In genomic region chr11:6199410-6200086, GRCm38 (mm10) we compare ENCODE assay signal across 8 mouse cellular contexts. TPM values are rescaled to one million over a fixed set of nuclear protein-coding genes. Genes with fewer than 3 reads are reported as not detected.
DNase-seq lines count a peak whose midpoint lies in the region; ATAC-seq lines count a peak whose summit lies in the region.

TSS of gene A730071L15Rik (plus strand) at chr11:6200029.

- H3K4me1 ChIP-seq in forebrain, embryonic 13.5 days = peaks cover 28% of the 10 kb centered on the region
- peaks cover 13% of the 10 kb centered on the region for H3K4me1 ChIP-seq in limb, embryonic 15.5 days
- peaks cover 33% of the 10 kb centered on the region for H3K4me1 ChIP-seq in neural tube, embryonic 13.5 days (replicated peaks)

- H3K27me3 ChIP-seq in forebrain, embryonic 13.5 days = no peaks in the 10 kb centered on the region
- H3K27me3 ChIP-seq in limb, embryonic 15.5 days = no peaks in the 10 kb centered on the region
- no peaks in the 10 kb centered on the region for H3K27me3 ChIP-seq in neural tube, embryonic 13.5 days

- peak within 1 kb of the TSS; percentile 96 for H3K27ac ChIP-seq in forebrain, embryonic 13.5 days
- peak within 1 kb of the TSS; percentile 97 for H3K27ac ChIP-seq in limb, embryonic 15.5 days
- H3K27ac ChIP-seq in neural tube, embryonic 13.5 days (replicated peaks) = peak within 1 kb of the TSS; percentile 97

- peak; percentile 34 for ATAC-seq in forebrain, embryonic 13.5 days
- peak; percentile 54; the same call in 1 of the 2 replicates for ATAC-seq in limb, embryonic 15.5 days (ENCODE audit: insufficient number of reproducible peaks, low FRiP score, low TSS enrichment, low read depth)
- ATAC-seq in neural tube, embryonic 13.5 days (ENCODE audit: low read depth) = peak; percentile 74

- peak within 1 kb of the TSS; percentile 100 for H3K4me3 ChIP-seq in forebrain, embryonic 13.5 days
- peak within 1 kb of the TSS; percentile 96 for H3K4me3 ChIP-seq in limb, embryonic 15.5 days
- H3K4me3 ChIP-seq in neural tube, embryonic 13.5 days = peak within 1 kb of the TSS; percentile 85

- H3K9me3 ChIP-seq in forebrain, embryonic 13.5 days (replicated peaks) = no peaks in the 10 kb centered on the region
- no peaks in the 10 kb centered on the region for H3K9me3 ChIP-seq in limb, embryonic 15.5 days
- H3K9me3 ChIP-seq in neural tube, embryonic 13.5 days = no peaks in the 10 kb centered on the region

- H3K4me2 ChIP-seq in forebrain, embryonic 13.5 days = peak within 1 kb of the TSS; percentile 98
- peak within 1 kb of the TSS; percentile 76 for H3K4me2 ChIP-seq in limb, embryonic 15.5 days
- H3K4me2 ChIP-seq in neural tube, embryonic 13.5 days = peak within 1 kb of the TSS; percentile 95

- peaks cover 4% of the 10 kb centered on the region; the same call in 1 of the 2 replicates for H3K36me3 ChIP-seq in forebrain, embryonic 13.5 days (ENCODE audit: poor library complexity, severe bottlenecking)
- H3K36me3 ChIP-seq in limb, embryonic 15.5 days = no peaks in the 10 kb centered on the region
- no peaks in the 10 kb centered on the region for H3K36me3 ChIP-seq in neural tube, embryonic 13.5 days

- peak; percentile 10 to 14 for DNase-seq in lung, adult 18-20 months
- DNase-seq in lung, postnatal 25 days (ENCODE audit: low spot score) = no peak
- DNase-seq in adipocyte (ENCODE audit: low spot score) = peak; percentile 40
- DNase-seq in cerebellum, adult 9-11 months = no peak
- DNase-seq in testis, postnatal 14 days (ENCODE audit: low spot score) = no peak

- peak within 1 kb of the TSS; percentile 96 for H3K9ac ChIP-seq in forebrain, embryonic 13.5 days
- peak within 1 kb of the TSS; percentile 83 for H3K9ac ChIP-seq in limb, embryonic 15.5 days
- H3K9ac ChIP-seq in neural tube, embryonic 13.5 days = peak within 1 kb of the TSS; percentile 91

- under 1% methylated on average over 35 of the region's 35 CpGs for WGBS in forebrain, embryonic 13.5 days
- WGBS in limb, embryonic 15.5 days = under 1% methylated on average over 35 of the region's 35 CpGs
- WGBS in neural tube, embryonic 13.5 days = 1% methylated on average over 35 of the region's 35 CpGs

RNA-seq across cellular contexts. Expression of gene A730071L15Rik, which starts in this region (rescaled TPM):
- 0.69 and 0.79 TPM in 2 replicates for polyA plus RNA-seq in forebrain, embryonic 13.5 days (2015; fragmentation: Nextera tagmentation; extraction: Ambion mirVana)
- 0.24 and 0.37 TPM in 2 replicates for polyA plus RNA-seq in limb, embryonic 15.5 days (2015; fragmentation: Nextera tagmentation; extraction: Ambion mirVana)
- 0.46 and 0.91 TPM in 2 replicates for polyA plus RNA-seq in neural tube, embryonic 13.5 days (2015; fragmentation: Nextera tagmentation; extraction: Ambion mirVana)

Comparison
In these comparisons a context has a peak if more than half of its experiments do, and no peak if none do; other contexts are left out.
1. DNase-seq: peak in lung, adult 18-20 months (2 of 2) and adipocyte (single experiment); none in lung, postnatal 25 days (single experiment), cerebellum, adult 9-11 months (single experiment) and testis, postnatal 14 days (single experiment).
2. Peak in ATAC-seq, H3K4me3 ChIP-seq, H3K27ac ChIP-seq, H3K9ac ChIP-seq and H3K4me2 ChIP-seq in forebrain, embryonic 13.5 days; RNA of the gene not detected or under 1 TPM.
3. Peak in ATAC-seq, H3K4me3 ChIP-seq, H3K27ac ChIP-seq, H3K9ac ChIP-seq and H3K4me2 ChIP-seq in limb, embryonic 15.5 days; RNA of the gene not detected or under 1 TPM.
4. Peak in ATAC-seq, H3K4me3 ChIP-seq, H3K27ac ChIP-seq, H3K9ac ChIP-seq and H3K4me2 ChIP-seq in neural tube, embryonic 13.5 days; RNA of the gene not detected or under 1 TPM.
5. Peak in every context shown above with its lines, with median percentiles within 50 percentile points of each other: ATAC-seq, H3K27ac ChIP-seq, H3K4me2 ChIP-seq, H3K4me3 ChIP-seq and H3K9ac ChIP-seq.